Mouse (Mus musculus) mouse embryonic stem cell (cell line): ENCODE measurements around the gene Khdrbs2.

Experiments
- in situ Hi-C, 2 experiments: fragments of 300-500 bp; cut with MboI; formaldehyde crosslinking; loops; 1 replicate in 1 of 2; 3 replicates in 1 of 2; pipeline ENCODE4 v1.14.3; 2019 to 2020; ENCODE audit warnings: low sequenced_read_pairs in 2 of 2, low pct_unique_long_range_greater_than_20kb in 1 of 2, mixed read lengths in 1 of 2; ENCODE audit not compliant: unreplicated experiment in 1 of 2

Gene Khdrbs2

GRCm38 (mm10) chr1:32172506-32173239 is at the start of gene Khdrbs2:
Gene Khdrbs2 (plus strand): TSS chr1:32172714.
- in situ Hi-C loops, result no loop called here

- in situ Hi-C loops, result no loop called here
These were observed 2.1 kb downstream of the Khdrbs2 start for GRCm38 (mm10) chr1:32174566-32174965.

GRCm38 (mm10) chr1:32199664-32200260 is 27.2 kb downstream of the Khdrbs2 start:
- in situ Hi-C loops, result no loop called here

GRCm38 (mm10) chr1:32248443-32248842 is 75.9 kb downstream of the Khdrbs2 start:
- in situ Hi-C loops, result no loop called here

- in situ Hi-C loops, result no loop called here
These were observed 77.1 kb downstream of the Khdrbs2 start for GRCm38 (mm10) chr1:32249602-32250001.

DNA sequence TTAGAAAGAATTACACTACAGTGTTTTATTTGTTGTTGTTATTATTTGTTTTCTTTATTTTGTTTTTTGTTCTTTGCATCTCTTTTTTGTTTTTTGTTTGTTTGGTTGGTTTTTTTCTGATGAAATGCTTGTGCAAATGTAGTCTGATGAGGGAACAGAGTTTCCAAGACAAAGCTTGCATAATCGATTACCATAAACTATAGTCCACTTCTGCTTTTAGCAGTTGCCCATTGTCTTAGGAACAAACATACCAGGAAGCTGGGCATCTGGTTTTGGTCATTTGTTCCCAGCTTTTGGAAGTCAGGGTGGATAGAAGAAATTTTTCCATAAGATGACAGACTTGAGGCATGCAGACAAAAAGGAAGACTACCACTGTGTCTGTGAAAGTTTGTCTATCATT is 77.8 kb downstream of the Khdrbs2 start:
- in situ Hi-C loops, result no loop called here

GRCm38 (mm10) chr1:32258942-32259341 is 86.4 kb downstream of the Khdrbs2 start:
- in situ Hi-C loops, result no loop called here

DNA sequence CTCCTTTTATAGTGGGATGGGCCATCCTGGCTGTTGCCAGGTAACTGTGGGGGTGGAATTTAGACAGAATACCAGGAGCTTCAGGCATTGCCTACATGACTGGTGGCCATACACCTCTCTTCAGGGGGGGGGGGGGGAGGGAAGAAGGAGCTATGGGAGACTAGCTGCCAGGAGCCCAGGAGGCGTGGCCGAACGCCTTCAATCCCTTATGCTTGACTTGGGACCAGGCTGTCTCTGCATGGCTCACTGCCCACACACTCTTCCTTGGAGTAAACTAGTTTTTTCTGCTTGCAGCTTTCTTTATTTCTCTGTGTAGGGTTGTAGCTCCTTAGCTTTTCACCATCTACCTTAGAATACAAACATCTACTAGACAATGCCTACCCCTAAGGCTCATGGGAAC is 98.0 kb downstream of the Khdrbs2 start:
- in situ Hi-C loops, result no loop called here

- in situ Hi-C loops, result no loop called here
These were observed 122.2 kb downstream of the Khdrbs2 start for GRCm38 (mm10) chr1:32294702-32295101.

DNA sequence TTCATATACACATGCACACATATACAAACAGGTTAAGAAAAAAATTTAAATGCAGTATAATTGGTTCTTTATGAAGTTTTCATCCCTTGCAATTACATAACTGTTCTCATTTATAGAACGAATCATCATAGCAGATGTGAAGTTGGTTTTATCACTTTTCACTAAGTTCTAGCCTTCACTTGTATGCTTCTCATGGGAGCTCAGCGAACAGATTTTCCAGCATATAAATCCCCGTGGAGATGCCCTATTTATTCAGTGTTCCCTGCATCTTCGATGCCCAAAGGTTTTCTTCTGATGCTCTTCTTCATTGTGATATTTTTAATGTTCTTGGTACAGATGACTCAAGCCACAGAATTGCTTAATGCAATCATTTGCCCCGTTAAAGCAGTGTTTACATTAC is 128.9 kb downstream of the Khdrbs2 start:
- in situ Hi-C loops, result no loop called here

GRCm38 (mm10) chr1:32309074-32309473 is 136.6 kb downstream of the Khdrbs2 start:
- in situ Hi-C loops, result no loop called here

GRCm38 (mm10) chr1:32309637-32310036 is 137.1 kb downstream of the Khdrbs2 start:
- in situ Hi-C loops, result no loop called here

GRCm38 (mm10) chr1:32339108-32339507 is 166.6 kb downstream of the Khdrbs2 start:
- in situ Hi-C loops, result no loop called here

DNA sequence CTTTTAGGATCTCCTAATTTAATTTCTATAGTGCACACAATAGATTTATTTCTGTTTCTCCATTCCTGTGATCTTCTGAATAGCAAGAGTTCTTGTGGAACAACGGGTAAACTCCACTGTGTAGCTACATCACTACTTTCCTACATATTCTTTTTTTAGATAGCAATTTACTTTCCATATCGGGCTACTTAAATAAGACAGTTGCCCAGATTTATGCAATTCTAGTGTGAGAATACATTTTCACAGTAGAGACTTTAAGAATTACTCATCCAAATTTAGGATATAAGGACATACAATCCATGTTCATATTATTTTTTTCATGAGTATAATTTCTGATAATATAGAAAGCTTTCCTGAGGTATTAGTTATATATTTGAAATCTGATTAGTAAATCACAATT is 175.0 kb downstream of the Khdrbs2 start:
- in situ Hi-C loops, result no loop called here

- in situ Hi-C loops, result no loop called here
These were observed 179.6 kb downstream of the Khdrbs2 start for GRCm38 (mm10) chr1:32352076-32352475.

- in situ Hi-C loops, result no loop called here
These were observed 191.0 kb downstream of the Khdrbs2 start for GRCm38 (mm10) chr1:32363539-32363938.

- in situ Hi-C loops, result no loop called here
These were observed 225.0 kb downstream of the Khdrbs2 start for GRCm38 (mm10) chr1:32397553-32397952.

DNA sequence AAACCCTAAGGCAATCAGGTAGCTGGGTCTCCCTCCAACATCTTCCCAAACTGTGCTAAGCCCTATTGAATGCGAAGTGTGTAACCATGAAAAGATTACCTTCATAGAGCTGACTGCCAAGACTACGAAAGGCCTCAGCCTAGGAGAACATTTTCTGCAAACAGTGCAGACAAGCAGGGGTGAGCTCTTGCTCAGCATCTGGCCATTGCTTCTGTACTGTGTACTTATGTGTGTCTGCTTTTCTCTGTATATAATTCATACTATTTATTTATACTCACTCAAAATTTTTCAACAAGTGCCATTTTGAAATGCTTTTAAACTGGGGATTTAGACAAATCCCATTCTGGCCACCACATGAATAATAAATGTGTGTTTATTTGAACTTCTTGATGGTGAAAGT is 235.1 kb downstream of the Khdrbs2 start:
- in situ Hi-C loops, result no loop called here

GRCm38 (mm10) chr1:32428410-32428809 is 255.9 kb downstream of the Khdrbs2 start:
- in situ Hi-C loops, result no loop called here

GRCm38 (mm10) chr1:32429493-32429892 is 257.0 kb downstream of the Khdrbs2 start:
- in situ Hi-C loops, result no loop called here
